Mouse (Mus musculus): ENCODE measurements around the gene Ggta1. TPM values are rescaled to one million over a fixed set of nuclear protein-coding genes. Genes with fewer than 3 reads are reported as not detected.

The Ggta1 gene
- polyA plus RNA-seq, 1 experiment from 2014 or later: 16.4 TPM

- 71% methylated on average over 6 of the region's 6 CpGs for WGBS
- H3K36me3 ChIP-seq (ENCODE audit: insufficient read depth): no peaks in the 10 kb centered on the region; the same call in 1 of the 2 replicates
- H3K9me3 ChIP-seq (ENCODE audit: low read depth, low read length): no peaks in the 10 kb centered on the region
- DNase-seq (no peak), ATAC-seq (ENCODE audit: insufficient read depth) (no peak)
- H3K4me3 ChIP-seq (ENCODE audit: low read depth, low read length): no peak overlapping the region
- TF ChIP-seq CTCF (IDR thresholded peaks at IDR 0.05; ENCODE audit: low read depth): no peak
- H3K4me1 ChIP-seq (ENCODE audit: insufficient read depth): no peaks in the 10 kb centered on the region
- no peak overlapping the region for H3K4me2 ChIP-seq
- H3K27me3 ChIP-seq (ENCODE audit: insufficient read depth, low read length): no peaks in the 10 kb centered on the region
- H3K27ac ChIP-seq (ENCODE audit: low read depth): no peak overlapping the region
- H3K9ac ChIP-seq: no peak overlapping the region
Observed at GRCm38 (mm10) chr2:35416473-35416872, 46.6 kb downstream of the Ggta1 start.

- no peak for ATAC-seq (ENCODE audit: insufficient read depth)
- DNase-seq: no peak
- peaks cover 6% of the 10 kb centered on the region; the same call in 1 of the 2 replicates for H3K36me3 ChIP-seq (ENCODE audit: insufficient read depth)
- H3K9me3 ChIP-seq (ENCODE audit: low read depth, low read length): no peaks in the 10 kb centered on the region
- no peaks in the 10 kb centered on the region for H3K27me3 ChIP-seq (ENCODE audit: insufficient read depth, low read length)
- TF ChIP-seq CTCF (IDR thresholded peaks at IDR 0.05; ENCODE audit: low read depth): no peak
- no peak overlapping the region for H3K9ac ChIP-seq
- no peak overlapping the region for H3K4me2 ChIP-seq
- WGBS: 84% methylated on average over 3 of the region's 3 CpGs
- H3K4me1 ChIP-seq (ENCODE audit: insufficient read depth): no peaks in the 10 kb centered on the region
- no peak overlapping the region for H3K27ac ChIP-seq (ENCODE audit: low read depth)
- no peak overlapping the region for H3K4me3 ChIP-seq (ENCODE audit: low read depth, low read length)
Observed at GRCm38 (mm10) chr2:35412810-35413209, 50.2 kb downstream of the Ggta1 start.

- Histone ChIP-seq H3K36me3 (ENCODE audit: insufficient read depth) (peaks cover 6% of the 10 kb centered on the region; the same call in 1 of the 2 replicates), H3K27me3 (ENCODE audit: insufficient read depth, low read length) (no peaks in the 10 kb centered on the region), H3K9me3 (ENCODE audit: low read depth, low read length) (no peaks in the 10 kb centered on the region), H3K4me2 (no peak overlapping the region), H3K4me3 (ENCODE audit: low read depth, low read length) (no peak overlapping the region), H3K9ac (no peak overlapping the region), H3K27ac (ENCODE audit: low read depth) (no peak overlapping the region), H3K4me1 (ENCODE audit: insufficient read depth) (no peaks in the 10 kb centered on the region)
- DNase-seq (no peak), ATAC-seq (ENCODE audit: insufficient read depth) (no peak)
- TF ChIP-seq CTCF (IDR thresholded peaks at IDR 0.05; ENCODE audit: low read depth): no peak
- WGBS: 54% methylated on average over 2 of the region's 2 CpGs
Observed at GRCm38 (mm10) chr2:35412246-35412645, 50.8 kb downstream of the Ggta1 start.

GRCm38 (mm10) chr2:35411640-35412190 lies 51.3 kb downstream of the Ggta1 start:
- Histone ChIP-seq H3K27me3 (ENCODE audit: insufficient read depth, low read length) (no peaks in the 10 kb centered on the region), H3K9me3 (ENCODE audit: low read depth, low read length) (no peaks in the 10 kb centered on the region), H3K27ac (ENCODE audit: low read depth) (no peak overlapping the region), H3K36me3 (ENCODE audit: insufficient read depth) (peaks cover 6% of the 10 kb centered on the region; the same call in 1 of the 2 replicates), H3K4me3 (ENCODE audit: low read depth, low read length) (no peak overlapping the region), H3K4me1 (ENCODE audit: insufficient read depth) (no peaks in the 10 kb centered on the region), H3K9ac (no peak overlapping the region), H3K4me2 (no peak overlapping the region)
- no peak for DNase-seq
- 46% methylated on average over 10 of the region's 10 CpGs for WGBS
- no peak for TF ChIP-seq CTCF (IDR thresholded peaks at IDR 0.05; ENCODE audit: low read depth)
- ATAC-seq (ENCODE audit: insufficient read depth): no peak

GRCm38 (mm10) chr2:35409466-35409865 lies 53.6 kb downstream of the Ggta1 start:
- H3K9ac ChIP-seq: no peak overlapping the region
- no peak overlapping the region for H3K4me2 ChIP-seq
- H3K27me3 ChIP-seq (ENCODE audit: insufficient read depth, low read length): no peaks in the 10 kb centered on the region
- no peak overlapping the region for H3K27ac ChIP-seq (ENCODE audit: low read depth)
- no peaks in the 10 kb centered on the region for H3K4me1 ChIP-seq (ENCODE audit: insufficient read depth)
- TF ChIP-seq CTCF (IDR thresholded peaks at IDR 0.05; ENCODE audit: low read depth): no peak
- ATAC-seq (ENCODE audit: insufficient read depth) (no peak), DNase-seq (no peak)
- peaks cover 9% of the 10 kb centered on the region for H3K36me3 ChIP-seq (ENCODE audit: insufficient read depth)
- no peak overlapping the region for H3K4me3 ChIP-seq (ENCODE audit: low read depth, low read length)
- no peaks in the 10 kb centered on the region for H3K9me3 ChIP-seq (ENCODE audit: low read depth, low read length)
- 82% methylated on average over 6 of the region's 6 CpGs for WGBS

- no peak overlapping the region for H3K4me2 ChIP-seq
- H3K4me1 ChIP-seq (ENCODE audit: insufficient read depth): no peaks in the 10 kb centered on the region
- peaks cover 9% of the 10 kb centered on the region for H3K36me3 ChIP-seq (ENCODE audit: insufficient read depth)
- no peak for ATAC-seq (ENCODE audit: insufficient read depth)
- DNase-seq: no peak
- no peak overlapping the region for H3K9ac ChIP-seq
- no peak for TF ChIP-seq CTCF (IDR thresholded peaks at IDR 0.05; ENCODE audit: low read depth)
- no peak overlapping the region for H3K27ac ChIP-seq (ENCODE audit: low read depth)
- no peaks in the 10 kb centered on the region for H3K27me3 ChIP-seq (ENCODE audit: insufficient read depth, low read length)
- WGBS: 60% methylated on average over 5 of the region's 5 CpGs
- no peaks in the 10 kb centered on the region for H3K9me3 ChIP-seq (ENCODE audit: low read depth, low read length)
- H3K4me3 ChIP-seq (ENCODE audit: low read depth, low read length): no peak overlapping the region
Observed at GRCm38 (mm10) chr2:35408409-35409110, 54.5 kb downstream of the Ggta1 start.

- Histone ChIP-seq H3K9ac (no peak overlapping the region), H3K4me2 (no peak overlapping the region), H3K27ac (ENCODE audit: low read depth) (no peak overlapping the region), H3K4me1 (ENCODE audit: insufficient read depth) (no peaks in the 10 kb centered on the region), H3K4me3 (ENCODE audit: low read depth, low read length) (no peak overlapping the region), H3K36me3 (ENCODE audit: insufficient read depth) (peaks cover 9% of the 10 kb centered on the region), H3K9me3 (ENCODE audit: low read depth, low read length) (no peaks in the 10 kb centered on the region), H3K27me3 (ENCODE audit: insufficient read depth, low read length) (no peaks in the 10 kb centered on the region)
- DNase-seq (no peak), ATAC-seq (ENCODE audit: insufficient read depth) (no peak)
- WGBS: 45% methylated on average over 7 of the region's 7 CpGs
- no peak for TF ChIP-seq CTCF (IDR thresholded peaks at IDR 0.05; ENCODE audit: low read depth)
Observed at GRCm38 (mm10) chr2:35407878-35408277, 55.2 kb downstream of the Ggta1 start.

All from lung, embryonic 14.5 days (tissue).